Mouse (Mus musculus) mesoderm, embryonic 11.5 days (tissue): ENCODE results near the gene Arhgef6.

Experiments
- DNase-seq: peaks from one replicate; pipeline ENCODE4 v3.0.0-alpha.2; 2012; ENCODE audit warnings: low read depth, low spot score

Arhgef6 gene

GRCm38 (mm10) chrX:57198036-57198435 lies 140.5 kb downstream of the Arhgef6 start:
- no peak for DNase-seq

GRCm38 (mm10) chrX:57196319-57196718 lies 142.2 kb downstream of the Arhgef6 start:
- DNase-seq: no peak

GRCm38 (mm10) chrX:57189335-57189734 lies 149.2 kb downstream of the Arhgef6 start:
- DNase-seq: no peak

GRCm38 (mm10) chrX:57187301-57187700 lies 151.2 kb downstream of the Arhgef6 start:
- no peak for DNase-seq

- DNase-seq: no peak
These were observed 155.2 kb downstream of the Arhgef6 start for GRCm38 (mm10) chrX:57183359-57183758.

- DNase-seq: no peak
These were observed 156.1 kb downstream of the Arhgef6 start for GRCm38 (mm10) chrX:57182470-57182869.
